Mouse (Mus musculus): Measurements from ENCODE around the gene Rnf224.
A peak's percentile ranks its signal among the peaks of the same experiment; 100 is the strongest.

The Rnf224 gene

DNA sequence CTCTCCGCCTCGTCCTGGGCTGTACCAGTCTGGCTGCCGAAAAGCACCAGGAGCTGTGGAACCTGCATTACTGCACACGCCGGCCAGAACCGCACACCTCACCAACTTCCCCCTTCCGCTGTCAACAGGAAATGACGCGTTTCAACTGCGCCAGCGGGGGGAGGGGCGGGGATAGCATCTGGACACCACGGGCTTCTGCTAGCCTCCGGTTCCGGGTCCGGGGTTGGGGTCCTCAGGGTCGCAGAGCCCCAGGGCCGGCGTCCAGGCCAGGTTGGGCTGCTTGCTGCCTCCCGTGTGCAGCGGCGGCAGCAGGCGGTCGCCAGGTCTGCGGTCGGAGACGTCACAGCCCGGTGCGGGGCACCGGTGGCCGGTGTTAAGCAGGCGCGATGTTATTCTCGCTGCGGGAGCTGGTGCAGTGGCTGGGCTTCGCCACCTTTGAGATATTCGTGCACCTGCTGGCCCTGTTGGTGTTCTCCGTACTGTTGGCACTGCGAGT, 18.7 kb upstream of the Rnf224 start, which contains the start of gene Tmem203:
TSS of gene Tmem203 (plus strand) at position 156 of the 496 bp plus-strand sequence.
- peak; percentile 95 for DNase-seq (ENCODE audit: low spot score)

DNA sequence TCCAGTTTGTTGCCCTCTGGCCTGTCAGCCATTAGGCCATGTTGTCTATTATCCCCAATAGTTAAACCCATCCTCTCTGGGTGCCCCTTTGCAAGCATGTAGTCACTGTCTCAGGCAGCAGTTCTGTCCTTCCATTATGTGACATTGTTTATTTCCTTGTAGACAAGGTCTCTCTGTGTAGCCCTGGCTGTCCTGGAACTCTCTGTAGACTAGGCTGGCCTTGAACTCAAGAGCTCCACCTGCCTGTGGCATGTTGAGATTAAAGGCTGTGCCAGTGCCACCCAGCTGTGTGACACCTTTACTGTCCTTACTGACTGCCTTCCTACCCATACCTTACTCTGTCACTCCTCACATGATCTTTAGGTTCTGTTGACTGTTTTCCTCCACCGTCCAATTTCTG, 15.7 kb upstream of the Rnf224 start:
- no peak for DNase-seq (ENCODE audit: low spot score)

DNA sequence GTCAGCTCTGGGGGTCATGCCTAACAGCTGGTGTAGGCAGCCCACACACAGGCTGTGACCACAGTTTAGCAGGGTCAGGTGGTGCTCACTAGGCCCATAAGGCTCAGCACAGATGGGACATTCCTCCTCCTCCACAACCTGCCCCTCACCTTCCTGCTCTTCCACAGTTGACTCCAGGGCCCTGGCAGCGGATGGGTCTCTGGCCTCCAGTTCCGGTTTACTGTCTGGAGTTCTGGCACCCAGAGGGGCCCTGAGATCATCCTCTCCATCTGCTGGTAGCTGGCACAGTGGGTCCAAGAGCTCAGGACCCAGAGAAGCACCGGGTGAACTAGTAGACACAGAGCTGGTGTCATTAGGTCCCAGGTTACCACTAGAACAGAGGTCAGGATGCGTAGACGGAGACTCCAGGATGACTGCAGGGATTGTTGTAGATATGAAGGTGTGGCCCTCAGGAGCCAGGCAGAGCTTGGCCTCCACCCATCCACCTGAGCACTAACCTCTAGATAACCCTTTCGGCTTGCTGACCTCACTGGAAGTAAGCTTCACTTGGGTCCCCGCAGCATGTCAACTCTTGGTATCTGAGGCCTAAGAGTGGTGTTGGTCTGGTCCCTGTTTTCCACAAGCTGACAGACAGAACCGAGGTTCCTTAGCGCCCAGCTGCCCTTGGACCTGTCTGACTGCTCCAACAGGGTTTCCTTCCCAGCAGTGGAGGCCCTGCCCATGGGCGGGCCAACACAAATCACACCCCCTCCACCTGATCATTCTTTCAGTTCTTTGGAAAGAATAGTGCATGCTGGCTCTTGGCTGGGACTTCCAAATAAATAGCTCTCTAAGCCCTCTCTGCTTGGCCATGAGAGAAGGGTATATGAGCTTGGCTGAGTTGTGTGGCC, 9.8 kb upstream of the Rnf224 start, which contains the start of gene AL732309.1:
TSS of gene AL732309.1 (minus strand) at position 681 of the 890 bp plus-strand sequence.
- no peak for DNase-seq (ENCODE audit: low spot score)

DNA sequence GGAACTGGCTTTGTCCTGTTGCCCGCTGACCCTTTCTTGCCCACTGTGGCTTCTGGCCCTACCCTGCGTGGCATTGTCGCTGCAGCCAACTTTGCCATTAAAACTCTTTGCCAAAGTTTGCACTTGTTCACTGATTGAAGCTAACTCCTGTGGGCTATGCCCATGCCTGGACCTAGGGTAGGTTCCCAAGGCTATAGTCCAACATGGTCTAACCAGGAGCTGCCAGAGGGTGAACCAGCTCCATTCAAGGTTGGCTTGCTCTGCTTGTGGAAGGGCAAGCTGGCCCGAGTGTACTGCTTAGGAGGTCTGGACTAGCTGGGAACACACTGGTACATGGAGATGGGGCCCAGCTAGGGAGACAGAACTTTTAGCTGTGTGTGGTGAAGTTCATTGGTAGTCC, 7.6 kb upstream of the Rnf224 start:
- DNase-seq (ENCODE audit: low spot score) = no peak

DNA sequence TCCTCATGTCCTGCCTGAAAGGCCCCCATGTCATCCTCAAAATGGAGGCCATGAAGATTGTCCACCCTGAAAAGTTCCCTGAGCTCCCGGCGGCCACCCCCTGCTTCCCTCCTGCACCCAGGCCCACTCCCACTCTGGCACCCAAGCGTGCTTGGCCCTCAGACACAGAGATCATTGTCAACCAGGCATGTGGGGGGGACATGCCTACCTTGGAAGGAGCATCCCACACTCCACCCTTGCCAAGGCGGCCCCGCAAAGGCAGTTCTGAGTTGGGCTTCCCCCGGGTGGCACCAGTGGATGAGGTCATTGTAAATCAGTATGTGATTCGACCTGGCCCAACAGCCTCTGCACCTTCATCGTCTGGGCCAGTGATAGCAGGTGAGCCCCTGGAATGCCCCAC, 6.8 kb upstream of the Rnf224 start:
- DNase-seq (ENCODE audit: low spot score) = peak; percentile 69

DNA sequence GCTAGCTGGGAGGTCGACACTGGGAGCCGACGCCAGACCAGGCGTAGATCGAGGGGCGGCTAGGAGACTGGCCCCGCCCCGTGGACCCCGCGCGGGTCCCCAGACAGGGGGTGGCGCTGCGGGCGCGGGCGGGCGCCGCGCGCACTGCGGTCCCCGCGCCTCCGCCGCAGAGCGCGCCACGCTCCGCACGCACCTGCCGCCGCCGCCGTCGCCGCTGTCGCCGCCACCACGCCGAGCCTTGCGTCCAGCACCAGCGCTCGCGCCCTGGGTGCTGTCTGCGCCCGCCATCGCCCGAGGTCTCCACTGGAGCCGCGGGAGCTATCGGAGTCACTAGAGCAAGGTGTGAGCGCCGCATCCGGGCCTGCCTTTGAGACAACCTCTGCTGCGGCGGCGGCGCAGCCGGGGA, 5.5 kb upstream of the Rnf224 start, which contains the start of the genes Rnf208 and Cysrt1:
TSS of gene Rnf208 (plus strand) at position 155 of the 406 bp plus-strand sequence.
TSS of gene Cysrt1 (minus strand) at position 352 of the 406 bp plus-strand sequence.
- DNase-seq (ENCODE audit: low spot score) = no peak

DNA sequence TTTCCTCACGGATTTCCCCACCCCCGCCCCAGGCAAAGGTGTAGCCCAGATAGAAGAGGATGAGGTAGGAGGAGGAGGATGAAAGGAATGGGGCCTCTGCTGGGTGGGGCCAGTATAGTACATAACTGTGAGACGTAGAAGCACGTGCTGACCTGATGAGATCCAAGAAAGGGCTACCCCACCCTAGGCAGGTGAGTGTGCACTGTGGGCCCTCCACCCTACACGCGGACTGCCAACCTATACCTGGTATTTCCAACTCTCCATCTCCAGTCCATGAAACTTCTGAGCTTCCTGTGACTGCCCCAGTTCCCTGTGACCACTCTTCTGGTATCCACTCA, 4.8 kb upstream of the Rnf224 start:
- DNase-seq (ENCODE audit: low spot score) = no peak

DNA sequence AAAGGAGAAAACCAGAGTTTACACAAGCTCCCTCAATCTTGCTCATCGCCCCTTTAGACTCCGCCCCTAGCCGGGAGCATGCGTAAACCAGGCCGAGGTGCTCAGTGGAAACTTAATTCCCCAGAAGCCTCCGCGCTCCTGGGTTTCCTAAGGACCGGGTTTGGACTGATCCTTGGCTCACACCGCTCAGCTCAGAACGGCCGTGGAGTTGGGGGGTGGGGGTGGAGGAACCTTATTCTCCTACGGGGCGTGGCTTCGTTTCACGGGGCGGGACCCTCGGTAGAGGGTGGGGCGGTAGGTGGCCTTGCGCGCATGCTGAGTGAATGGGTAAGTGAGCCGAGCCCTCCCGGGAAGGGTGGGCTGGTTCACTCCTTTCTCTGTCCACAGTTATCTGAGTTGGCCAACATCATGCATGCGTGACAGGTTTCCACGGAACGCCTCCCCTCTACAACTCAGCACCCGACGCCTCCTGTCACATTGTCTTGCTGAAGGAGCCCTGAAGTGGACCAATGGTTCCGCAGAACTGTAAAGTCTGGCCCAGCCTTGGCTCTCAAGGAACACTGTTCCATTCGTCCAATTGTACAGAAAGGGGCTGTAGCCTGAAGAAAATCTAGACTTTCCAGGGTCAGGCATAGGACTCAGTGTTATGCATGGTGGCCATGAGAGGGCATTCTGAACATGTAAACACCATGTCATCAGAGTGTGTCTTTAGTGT, 4.3 kb upstream of the Rnf224 start:
- peak; percentile 88 for DNase-seq (ENCODE audit: low spot score)

DNA sequence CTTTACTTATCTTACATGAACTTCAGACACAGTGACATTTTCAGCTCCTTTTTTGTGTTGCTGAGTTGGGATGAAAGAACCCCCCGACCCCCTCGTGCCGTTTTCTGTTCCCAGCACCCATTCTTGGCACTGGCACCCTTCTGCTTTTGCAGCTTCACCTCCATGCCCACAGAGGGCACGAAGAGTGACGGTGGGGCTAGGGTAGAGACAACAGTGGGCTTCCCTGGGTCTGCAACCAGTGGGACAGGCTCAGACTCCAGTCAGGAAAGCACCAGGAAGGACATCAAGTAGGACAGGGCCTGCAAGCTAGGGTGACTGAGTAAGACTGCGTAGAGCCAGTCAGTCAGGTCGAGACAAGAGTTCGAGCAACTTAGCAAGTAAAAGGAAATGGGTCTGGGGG, 3.7 kb upstream of the Rnf224 start:
- DNase-seq (ENCODE audit: low spot score) = no peak

DNA sequence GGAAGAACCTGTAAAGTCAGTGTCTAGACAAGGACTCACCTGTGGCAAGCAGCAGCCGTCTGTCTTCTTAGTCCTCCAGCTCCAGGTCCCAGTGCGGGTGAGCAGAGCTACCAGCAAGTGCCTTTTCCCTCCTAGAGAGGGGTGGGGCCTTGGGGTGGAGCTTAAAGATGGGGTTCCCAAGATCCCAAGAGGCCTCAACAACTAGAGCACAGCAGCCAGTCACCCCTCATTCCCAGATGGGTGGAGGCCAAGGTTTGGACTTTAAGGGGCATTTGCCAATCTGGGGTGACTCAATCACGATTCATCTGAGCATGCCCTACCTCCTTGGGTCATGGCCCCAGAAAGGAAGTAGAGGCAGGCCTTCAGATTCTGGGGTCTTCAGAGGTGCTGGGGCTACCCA, 3.2 kb upstream of the Rnf224 start:
- DNase-seq (ENCODE audit: low spot score) = no peak

DNA sequence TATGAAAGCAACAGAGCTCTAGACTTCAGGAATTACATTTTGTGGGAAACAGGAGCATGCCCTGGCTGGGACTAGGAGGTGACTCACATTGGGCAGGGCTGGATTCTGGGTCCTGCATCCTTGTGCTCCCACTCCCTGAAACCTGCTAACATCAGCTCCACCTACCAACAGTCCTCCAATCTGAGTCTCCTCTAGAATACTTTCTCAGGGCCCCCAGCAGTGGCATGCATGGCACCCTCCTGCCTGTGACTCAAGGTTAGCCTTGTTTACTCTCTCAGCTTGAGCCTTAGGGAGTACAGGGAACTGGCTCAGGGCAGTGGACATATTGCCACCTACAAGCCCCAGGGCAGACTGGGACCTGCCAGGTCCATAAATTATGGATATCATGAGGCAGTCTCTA, 1.5 kb upstream of the Rnf224 start:
- DNase-seq (ENCODE audit: low spot score) = no peak

DNA sequence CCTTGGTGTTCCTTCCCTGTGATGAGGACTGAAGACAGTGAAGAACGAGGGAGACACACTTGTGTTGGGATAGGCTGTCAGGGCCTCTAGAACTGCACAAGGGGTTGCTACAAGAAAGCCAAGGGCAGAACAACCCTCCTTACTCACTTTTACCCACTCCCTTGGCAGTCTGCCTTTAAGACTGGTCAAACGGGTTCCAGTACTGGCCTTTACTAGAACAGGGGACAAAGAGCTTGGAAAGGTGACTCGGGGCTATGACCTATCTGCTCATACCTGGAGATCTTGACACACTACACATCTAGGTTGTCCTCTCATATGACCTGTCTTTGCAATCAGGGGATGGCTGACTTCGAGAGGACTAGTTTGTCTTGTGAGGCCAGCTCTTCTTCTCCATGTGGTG, 935 bp upstream of the Rnf224 start:
- DNase-seq (ENCODE audit: low spot score) = no peak

DNA sequence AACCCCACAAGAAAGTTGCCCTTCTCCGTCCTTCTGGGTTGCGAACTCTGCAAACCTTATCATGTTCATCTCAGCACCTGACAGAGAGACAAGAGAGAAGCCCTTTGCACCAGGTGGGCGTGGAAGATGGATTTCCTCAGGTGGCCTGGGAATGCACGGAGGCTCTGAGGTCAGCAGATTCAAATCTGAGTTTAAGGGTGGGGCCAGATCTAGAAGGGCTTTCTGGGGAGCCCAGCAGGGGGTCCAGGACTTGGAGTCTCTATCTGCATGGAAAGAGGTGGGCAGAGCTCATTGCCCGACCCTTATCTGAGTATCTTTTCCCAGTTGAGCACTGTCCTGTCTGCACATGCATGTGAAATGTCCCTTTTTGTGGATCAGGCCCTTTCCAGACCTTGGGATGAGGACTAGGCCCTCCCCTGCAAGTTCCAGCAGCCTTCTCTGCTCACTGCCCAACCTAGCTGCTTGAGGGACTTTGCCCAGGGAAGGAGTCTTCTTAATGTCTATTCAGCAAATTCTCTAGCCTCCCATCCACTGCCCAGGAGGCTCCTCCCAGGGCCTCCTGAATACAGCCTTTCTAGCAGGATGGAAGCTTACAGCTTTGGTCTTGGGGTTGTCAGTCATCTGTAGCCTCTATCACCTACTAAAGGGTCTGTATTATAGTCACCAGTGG, 1.9 kb downstream of the Rnf224 start:
- no peak for DNase-seq (ENCODE audit: low spot score)

DNA sequence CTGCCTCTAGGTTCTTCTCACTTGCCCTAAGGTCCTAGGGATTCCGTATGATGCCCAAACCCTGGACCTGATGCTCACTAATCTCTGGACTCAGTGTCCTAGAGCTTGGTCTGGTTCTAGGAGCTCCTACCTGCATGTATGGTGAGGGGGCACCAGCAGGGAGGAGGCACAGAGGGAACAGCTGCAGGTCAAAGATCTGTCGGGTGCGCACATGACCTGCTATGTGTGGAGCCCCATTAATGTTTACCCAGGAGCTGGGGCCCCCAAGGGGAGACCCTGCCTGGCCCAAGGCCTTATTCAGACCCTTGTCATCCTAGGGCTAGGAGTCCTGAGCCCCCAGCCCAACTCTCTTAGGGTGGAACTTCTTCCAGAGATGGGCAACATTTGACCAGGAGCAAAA, 2.5 kb downstream of the Rnf224 start, which contains the start of gene Slc34a3:
TSS of gene Slc34a3 (minus strand) at position 315 of the 400 bp plus-strand sequence.
- no peak for DNase-seq (ENCODE audit: low spot score)

DNA sequence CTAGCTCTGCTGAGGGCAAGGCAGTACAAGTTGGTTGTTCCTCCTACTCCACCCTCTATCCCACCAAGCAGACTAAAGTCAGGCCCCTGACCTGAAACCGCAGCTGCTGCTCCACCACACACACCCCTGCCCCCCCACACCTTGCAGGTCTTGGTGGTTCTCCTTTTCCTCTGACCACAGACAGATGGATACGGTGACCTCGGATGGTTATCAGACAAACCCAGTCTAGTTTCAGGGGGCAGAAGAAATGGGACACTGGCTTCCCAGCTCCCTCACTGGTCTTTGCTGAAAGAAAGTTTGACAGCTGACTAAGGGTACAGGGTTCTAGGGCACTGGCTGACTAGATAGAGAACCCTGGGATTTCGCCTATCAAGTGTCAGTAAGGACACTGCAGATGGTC, 3.2 kb downstream of the Rnf224 start:
- DNase-seq (ENCODE audit: low spot score) = no peak

DNA sequence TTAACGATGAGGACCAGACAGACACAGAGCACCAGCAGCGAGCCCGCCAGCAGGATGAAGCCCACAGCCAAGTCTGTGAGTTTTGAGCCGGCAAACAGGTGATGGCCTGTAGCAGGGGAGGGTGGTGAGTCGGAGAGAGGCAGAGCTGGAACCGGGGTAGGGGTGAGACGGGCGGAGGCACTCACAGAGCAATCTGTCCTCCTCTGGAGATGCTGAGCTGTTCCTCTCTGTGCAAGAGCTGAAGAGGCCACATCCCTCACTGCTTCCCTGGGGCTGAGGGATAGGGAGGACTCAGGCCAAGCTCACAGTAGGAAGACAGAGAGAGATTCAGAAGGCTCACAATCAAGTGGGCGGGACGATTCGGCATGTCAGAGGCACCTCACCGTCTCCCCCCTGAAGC, 5.5 kb downstream of the Rnf224 start:
- no peak for DNase-seq (ENCODE audit: low spot score)

DNA sequence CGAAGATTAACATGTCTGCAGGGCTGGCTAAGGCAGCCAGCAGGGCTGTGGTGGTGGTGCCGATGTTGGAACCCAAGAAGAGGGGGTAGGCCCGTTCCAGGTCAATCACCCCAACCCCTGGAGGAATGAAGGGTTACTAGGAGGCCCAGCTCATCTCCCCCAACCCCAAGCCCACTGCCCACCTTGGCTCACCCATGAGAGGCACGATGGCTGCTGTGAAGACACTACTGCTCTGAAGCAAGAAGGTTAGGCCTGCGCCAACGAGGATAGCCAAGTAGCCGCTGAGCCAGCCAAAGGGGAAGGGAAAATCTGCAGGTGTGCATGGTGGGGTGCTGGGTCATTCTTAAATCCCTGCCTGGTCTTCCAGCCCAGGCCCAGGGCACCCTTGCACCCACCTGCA, 6.0 kb downstream of the Rnf224 start:
- DNase-seq (ENCODE audit: low spot score) = no peak

DNA sequence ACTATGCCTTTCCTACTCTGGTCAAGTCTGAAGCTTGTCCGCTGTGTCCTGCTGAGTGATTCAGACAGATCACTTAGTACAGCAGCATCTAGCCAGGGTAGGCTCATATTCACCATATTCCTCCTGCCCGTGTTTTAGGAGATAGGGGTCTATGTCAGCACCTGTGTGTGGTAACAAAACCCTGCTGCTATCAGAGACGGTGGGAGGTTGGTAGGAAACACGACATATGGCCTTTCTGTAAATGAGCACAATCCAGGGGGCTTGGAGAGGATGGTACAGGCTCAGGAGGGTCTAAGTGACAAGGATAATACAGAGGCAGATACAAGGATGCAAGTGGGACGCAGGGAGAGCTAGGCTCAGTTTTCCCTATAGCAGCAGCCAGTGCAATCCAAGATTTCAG, 7.0 kb downstream of the Rnf224 start:
- no peak for DNase-seq (ENCODE audit: low spot score)

DNA sequence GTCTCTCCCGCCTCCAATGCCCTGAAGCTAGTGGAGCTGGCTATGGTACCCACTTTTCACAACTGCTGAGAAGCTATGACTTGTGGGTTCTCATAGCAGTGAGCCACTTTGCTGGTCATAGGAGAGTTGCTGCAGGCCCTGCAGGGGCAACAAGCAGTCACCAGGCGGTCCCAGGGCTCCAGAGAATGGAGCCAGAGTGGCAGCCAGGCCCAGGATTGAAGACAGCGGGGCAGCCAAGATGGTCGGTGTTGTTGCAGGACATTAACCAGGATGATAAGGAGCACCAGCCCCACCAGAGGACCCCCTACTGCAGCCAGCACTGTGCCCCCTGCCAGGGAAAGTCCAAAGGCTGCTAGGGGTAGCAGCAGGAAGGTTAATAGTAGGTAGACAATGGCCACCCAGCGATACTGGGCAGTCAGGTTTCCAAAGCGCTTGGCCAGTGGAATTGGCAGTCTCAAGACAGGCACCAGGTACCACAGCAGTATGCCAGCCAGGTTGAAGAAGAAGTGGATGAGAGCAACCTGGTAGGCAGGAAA, 7.5 kb downstream of the Rnf224 start:
- no peak for DNase-seq (ENCODE audit: low spot score)

DNA sequence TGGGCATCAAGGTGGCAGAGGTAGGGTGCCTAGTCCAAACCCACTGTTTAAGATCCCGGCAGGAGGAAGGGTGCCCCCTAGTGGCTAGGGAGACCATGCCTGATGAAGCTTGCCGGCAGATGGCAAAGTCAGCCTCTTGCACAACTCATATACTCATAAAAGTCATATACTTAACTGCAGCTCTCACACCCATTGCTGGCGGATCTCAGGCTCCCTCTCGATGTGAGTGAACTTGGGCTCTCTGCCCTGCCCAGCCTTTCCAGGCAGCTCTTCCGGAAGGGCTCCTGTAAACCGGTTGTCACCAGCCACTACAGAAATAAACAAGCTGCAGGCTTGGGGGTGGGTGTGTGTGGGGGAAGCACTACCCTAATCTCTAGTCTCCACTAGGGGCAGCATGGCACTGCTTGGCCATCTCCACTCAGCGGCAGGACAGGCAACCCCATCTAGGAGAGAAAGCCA, 8.1 kb downstream of the Rnf224 start:
- peak; percentile 90 for DNase-seq (ENCODE audit: low spot score)

DNA sequence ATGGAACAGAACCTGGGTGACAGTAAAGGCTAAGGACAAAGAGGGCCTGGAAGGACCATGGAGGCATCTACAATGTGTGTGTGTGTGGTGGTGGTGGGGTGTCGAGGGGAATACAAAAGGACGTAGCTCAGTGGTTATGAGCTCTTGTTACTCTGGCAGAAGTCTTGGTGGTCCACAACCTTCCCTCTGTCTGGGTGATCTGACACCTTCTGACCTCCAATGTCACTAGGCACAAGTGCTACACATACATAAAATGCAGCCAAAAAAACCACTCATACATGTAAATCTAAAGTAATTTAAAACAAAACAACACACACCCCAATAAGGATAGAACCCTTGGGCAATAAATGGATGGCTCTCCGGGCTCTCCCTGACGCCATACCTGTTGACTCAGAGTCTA, 9.2 kb downstream of the Rnf224 start:
- DNase-seq (ENCODE audit: low spot score) = no peak

DNA sequence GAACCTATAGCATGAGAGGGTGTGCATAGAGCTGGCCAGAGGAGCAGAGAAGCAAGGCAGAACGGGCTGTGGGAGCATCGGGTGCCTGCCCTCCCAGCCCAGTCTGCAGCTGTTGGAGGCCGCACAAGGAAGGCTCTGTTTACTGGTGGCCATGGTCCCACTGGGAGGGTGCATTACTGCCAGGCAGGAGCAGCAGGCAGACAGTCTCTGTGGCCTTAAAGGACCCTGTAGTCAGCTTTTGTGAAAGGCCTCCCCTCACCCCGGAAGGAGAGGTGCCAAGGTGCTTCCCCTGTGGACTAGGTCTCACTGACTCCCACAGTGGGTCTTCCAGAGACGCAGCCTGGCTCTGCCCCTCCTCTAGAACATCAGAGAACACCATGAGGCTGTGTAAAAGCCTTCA, 9.7 kb downstream of the Rnf224 start:
- no peak for DNase-seq (ENCODE audit: low spot score)
